Mouse (Mus musculus): ENCODE data around the gene Aldh3a1. TPM values are rescaled to one million over a fixed set of nuclear protein-coding genes. Genes with fewer than 3 reads are reported as not detected.
"Not testable (repeated sequence)": the region's sequence is repeated elsewhere in the genome, so short reads cannot be mapped to it uniquely, and the experiment has no call there.

Aldh3a1 gene
- 0.88 and 1.1 TPM in 2 replicates for total RNA-seq (2021)
- long read RNA-seq, result 0 reads

- DNase-seq, result no peak
These were observed at the start of gene Aldh3a1 for GRCm38 (mm10) chr11:61207487-61208246. Gene Aldh3a1 (plus strand): TSS chr11:61207537.

DNA sequence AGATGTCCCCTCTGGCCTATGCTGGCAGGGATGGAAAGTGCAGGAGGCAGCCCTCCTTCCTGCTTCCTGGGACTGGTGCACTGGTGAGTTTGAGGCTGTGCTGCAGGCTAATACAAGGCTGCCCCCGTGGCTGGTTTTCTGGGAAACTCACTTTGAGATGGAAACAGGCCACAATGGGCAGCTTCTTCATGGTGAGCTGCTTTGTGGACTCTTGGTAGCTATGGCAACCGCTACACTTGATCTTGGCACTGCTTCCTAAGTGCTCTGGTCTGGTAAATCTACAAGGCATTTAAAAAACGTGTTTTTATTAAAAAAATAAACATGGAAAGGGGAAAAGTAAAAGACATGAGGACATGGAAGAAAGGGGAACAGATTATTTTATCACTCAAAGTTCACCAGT lies 49.2 kb upstream of the Aldh3a1 start:
- DNase-seq, result no peak

DNA sequence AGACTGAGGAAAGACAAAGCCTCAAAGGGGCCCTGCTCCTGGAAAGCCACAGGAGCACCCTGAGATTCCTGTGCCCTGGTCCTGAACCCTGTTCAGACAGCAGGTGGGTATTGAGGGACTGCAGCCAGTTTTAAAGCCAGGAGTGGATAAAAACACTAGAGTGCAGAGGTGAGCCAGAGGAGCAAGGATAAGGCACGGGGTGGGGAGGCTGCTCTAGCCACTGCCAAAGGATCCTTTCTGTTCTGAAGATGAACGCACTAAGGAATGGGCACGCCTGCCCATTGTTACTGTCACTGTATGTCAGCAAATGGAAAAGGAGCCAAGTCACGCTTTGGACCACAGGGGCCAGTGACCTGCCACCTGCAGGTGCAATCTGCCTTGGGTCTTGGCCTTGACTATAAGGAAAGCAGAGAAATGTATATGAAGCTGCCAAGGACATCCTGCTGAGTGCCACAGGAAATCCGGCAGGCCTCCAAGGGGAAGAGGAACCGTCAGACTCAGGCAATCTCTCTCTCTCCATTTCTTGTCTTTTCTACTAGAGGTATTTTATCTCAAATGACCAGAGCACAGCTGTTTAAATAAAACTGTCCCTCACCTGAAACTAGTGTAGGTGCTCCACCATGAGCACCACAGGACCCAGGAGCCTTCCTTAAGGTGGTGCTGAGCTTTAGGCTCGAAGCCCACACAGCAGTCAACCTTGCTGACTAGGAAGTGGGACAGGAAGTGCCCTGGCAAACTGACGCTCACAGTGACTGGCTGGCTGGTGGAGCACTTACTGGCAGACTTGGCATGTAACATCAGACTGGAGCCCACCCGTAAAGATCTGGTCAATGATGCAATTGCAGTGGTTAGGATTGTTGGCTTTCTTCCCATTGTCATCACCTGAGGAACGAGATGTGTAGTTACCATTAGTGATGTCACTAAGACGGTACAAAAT lies 47.3 kb upstream of the Aldh3a1 start:
- no peak for DNase-seq

DNA sequence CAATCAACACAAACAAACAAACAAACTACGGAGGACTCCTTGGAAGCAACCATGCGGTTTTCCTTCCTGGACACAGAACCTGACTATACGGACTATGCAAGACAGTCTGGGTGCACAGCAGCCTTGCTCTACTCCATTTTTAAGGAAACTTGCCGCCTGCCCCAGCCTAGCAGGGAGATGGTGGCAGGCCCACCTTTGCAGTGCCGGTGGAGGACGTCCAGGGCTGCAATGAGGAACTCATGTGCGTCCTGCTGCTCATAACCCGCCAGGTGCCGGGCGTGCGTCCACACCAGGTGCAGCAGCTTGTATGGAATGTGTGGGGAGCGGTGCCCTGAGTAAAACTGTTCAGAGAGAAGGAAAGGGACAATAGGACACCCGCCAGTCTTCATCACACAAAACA lies 46.2 kb upstream of the Aldh3a1 start:
- no peak for DNase-seq

- DNase-seq, result no peak
These were observed 44.6 kb upstream of the Aldh3a1 start for GRCm38 (mm10) chr11:61162776-61163175.

DNA sequence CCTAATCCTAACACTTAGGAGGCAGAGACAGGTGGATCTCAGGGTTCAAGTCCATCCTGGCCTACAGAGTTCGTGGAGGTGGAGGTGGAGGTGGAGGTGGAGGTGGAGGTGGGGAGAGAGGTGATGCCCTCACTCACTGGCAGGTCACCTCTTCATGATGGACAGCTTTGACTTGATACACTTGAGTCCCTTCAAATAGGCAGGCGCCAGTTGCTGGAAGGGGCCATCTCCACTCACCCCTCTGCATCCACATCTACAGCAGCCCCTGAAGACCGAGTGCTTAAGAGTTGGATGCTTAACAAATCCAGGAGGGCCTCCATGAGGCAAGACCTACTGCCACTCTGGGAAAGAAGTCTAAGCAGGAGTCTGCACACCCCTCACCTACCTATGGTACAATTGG lies 44.0 kb upstream of the Aldh3a1 start:
- no peak for DNase-seq

- no peak for DNase-seq
These were observed 43.0 kb upstream of the Aldh3a1 start for GRCm38 (mm10) chr11:61164366-61164765.

GRCm38 (mm10) chr11:61164881-61165280 lies 42.5 kb upstream of the Aldh3a1 start:
- no peak for DNase-seq

DNA sequence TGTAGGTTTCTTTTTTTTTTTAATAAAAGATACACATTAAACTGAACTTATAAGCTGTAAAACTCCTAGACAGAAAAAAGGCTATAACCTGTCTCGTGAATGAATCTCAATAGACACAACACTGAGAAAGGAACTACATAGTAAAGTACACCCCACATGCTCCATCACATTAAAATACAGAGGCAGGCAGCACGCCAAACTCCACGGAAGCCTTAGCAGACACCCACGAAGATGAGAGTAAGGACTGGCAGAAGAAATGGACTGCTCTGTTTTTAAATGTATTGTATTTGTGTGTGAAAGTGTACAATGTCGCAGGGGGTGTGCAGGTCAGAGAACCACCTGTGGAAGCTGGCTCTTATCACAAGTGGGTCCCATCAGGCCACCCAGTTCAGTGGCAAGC lies 37.2 kb upstream of the Aldh3a1 start:
- no peak for DNase-seq

- DNase-seq, result not testable (repeated sequence)
These were observed 33.9 kb upstream of the Aldh3a1 start for GRCm38 (mm10) chr11:61173477-61173876.

- DNase-seq, result peak; percentile 60
These were observed 33.0 kb upstream of the Aldh3a1 start for GRCm38 (mm10) chr11:61174291-61174820.

- DNase-seq, result peak; percentile 99
These were observed 32.3 kb upstream of the Aldh3a1 start, which contains the start of gene Usp22 for GRCm38 (mm10) chr11:61174821-61175658. Gene Usp22 (minus strand): TSS chr11:61175055.

DNA sequence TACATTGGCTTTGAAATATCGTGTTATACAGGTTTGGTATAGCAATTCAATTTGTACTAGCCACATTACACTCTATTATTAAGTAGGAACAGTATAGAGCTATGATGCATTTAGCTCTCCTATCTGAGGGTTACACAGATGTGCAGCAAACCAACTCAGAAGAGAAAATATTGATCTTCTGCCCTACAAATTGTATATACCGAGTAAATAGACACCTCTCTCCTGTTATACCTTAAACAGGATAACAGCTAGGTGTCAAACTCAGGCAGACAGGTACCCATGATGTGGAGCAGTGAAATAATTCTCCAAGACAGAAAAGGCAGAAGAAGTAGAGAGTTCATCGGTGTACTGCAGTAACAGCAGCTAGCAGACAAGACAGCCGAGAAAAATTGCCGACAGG lies 31.6 kb upstream of the Aldh3a1 start:
- DNase-seq, result no peak

GRCm38 (mm10) chr11:61176321-61176720 lies 31.0 kb upstream of the Aldh3a1 start:
- no peak for DNase-seq

- no peak for DNase-seq
These were observed 27.0 kb upstream of the Aldh3a1 start for GRCm38 (mm10) chr11:61180361-61180760.

DNA sequence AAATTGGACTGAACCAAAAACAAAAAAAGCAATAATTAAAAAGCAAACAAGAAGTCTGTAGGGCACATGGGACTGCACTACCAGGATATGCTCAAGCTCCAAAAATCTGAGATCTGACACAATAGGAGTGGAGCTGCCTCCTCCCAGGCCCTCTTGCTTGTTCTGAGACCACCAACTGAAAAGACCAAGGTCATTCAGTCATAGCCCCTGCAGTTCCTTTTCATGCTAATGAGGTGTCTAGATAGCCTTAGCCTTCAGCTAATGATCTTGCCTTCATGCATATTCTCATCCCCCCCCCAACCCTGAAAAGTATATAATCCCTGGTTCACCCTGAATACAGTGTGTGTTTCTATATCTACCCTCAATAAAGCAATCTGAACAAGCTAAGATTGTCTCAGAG lies 25.7 kb upstream of the Aldh3a1 start:
- DNase-seq, result no peak

- no peak for DNase-seq
These were observed 23.5 kb upstream of the Aldh3a1 start for GRCm38 (mm10) chr11:61183820-61184219.

- no peak for DNase-seq
These were observed 16.6 kb upstream of the Aldh3a1 start for GRCm38 (mm10) chr11:61190776-61191175.

DNA sequence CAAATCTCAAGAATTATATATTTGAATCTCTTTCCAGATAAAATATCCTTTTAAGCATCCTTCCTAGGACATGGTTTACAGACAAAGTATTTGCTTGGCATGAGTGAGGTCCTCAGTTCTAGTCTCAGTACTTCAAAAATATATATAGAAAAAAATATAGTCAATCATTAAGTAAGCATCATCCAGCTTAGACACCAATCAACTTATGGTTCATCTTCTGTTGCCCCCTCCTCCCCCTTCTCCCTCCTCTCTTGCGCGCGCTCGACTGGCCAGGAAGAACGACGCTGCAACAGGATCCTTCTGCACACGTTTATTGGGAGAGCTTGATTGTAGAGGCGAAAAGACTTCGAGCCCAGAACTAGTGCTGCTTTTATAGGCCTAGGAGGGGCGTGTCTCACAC lies 15.2 kb upstream of the Aldh3a1 start:
- not testable (repeated sequence) for DNase-seq

GRCm38 (mm10) chr11:61192779-61193178 lies 14.6 kb upstream of the Aldh3a1 start:
- DNase-seq, result no peak

GRCm38 (mm10) chr11:61193392-61193791 lies 13.9 kb upstream of the Aldh3a1 start:
- DNase-seq, result peak; percentile 84

Data from adrenal gland, postnatal 25 days (tissue).